Mouse (Mus musculus) CD4-positive, CD25-positive, alpha-beta regulatory T cell, adult 2 months (primary cell): ENCODE results near the gene Fscn2.
A peak's percentile ranks its signal among the peaks of the same experiment; 100 is the strongest.

Source experiments
- DNase-seq: peaks from one replicate; pipeline ENCODE4 v3.0.0-alpha.2; 2012; ENCODE audit warnings: low read depth, low spot score

Gene Fscn2

GRCm38 (mm10) chr11:120360062-120360461 lies 1.3 kb upstream of the Fscn2 start:
- DNase-seq, result no peak

GRCm38 (mm10) chr11:120360755-120361154 lies 579 bp upstream of the Fscn2 start:
- no peak for DNase-seq

- DNase-seq, result no peak
These were observed 1.6 kb downstream of the Fscn2 start for GRCm38 (mm10) chr11:120362891-120363290.

GRCm38 (mm10) chr11:120366443-120367027 lies 5.2 kb downstream of the Fscn2 start:
- no peak for DNase-seq

GRCm38 (mm10) chr11:120369656-120370055 lies 8.3 kb downstream of the Fscn2 start:
- peak; percentile 81 for DNase-seq

GRCm38 (mm10) chr11:120373025-120373424 lies 11.7 kb downstream of the Fscn2 start:
- DNase-seq, result no peak

GRCm38 (mm10) chr11:120373820-120374586 lies 12.7 kb downstream of the Fscn2 start:
- no peak for DNase-seq

- no peak for DNase-seq
These were observed 14.0 kb downstream of the Fscn2 start for GRCm38 (mm10) chr11:120375324-120375723.

- DNase-seq, result no peak
These were observed 15.2 kb downstream of the Fscn2 start for GRCm38 (mm10) chr11:120376302-120377160.

GRCm38 (mm10) chr11:120377337-120377736 lies 16.0 kb downstream of the Fscn2 start:
- DNase-seq, result no peak

- DNase-seq, result no peak
These were observed 16.8 kb downstream of the Fscn2 start for GRCm38 (mm10) chr11:120378031-120378610.

GRCm38 (mm10) chr11:120378611-120379540 lies 17.5 kb downstream of the Fscn2 start, which contains the start of gene Faap100:
Faap100 (minus strand) TSS chr11:120378764.
- peak; percentile 96 for DNase-seq

GRCm38 (mm10) chr11:120380271-120380670 lies 18.9 kb downstream of the Fscn2 start:
- DNase-seq, result no peak

GRCm38 (mm10) chr11:120381157-120381556 lies 19.8 kb downstream of the Fscn2 start:
- no peak for DNase-seq

- DNase-seq, result no peak
These were observed 21.2 kb downstream of the Fscn2 start for GRCm38 (mm10) chr11:120382509-120382908.

- no peak for DNase-seq
These were observed 25.3 kb downstream of the Fscn2 start for GRCm38 (mm10) chr11:120386632-120387031.

GRCm38 (mm10) chr11:120387157-120387556 lies 25.8 kb downstream of the Fscn2 start:
- DNase-seq, result no peak

GRCm38 (mm10) chr11:120388580-120388979 lies 27.2 kb downstream of the Fscn2 start:
- DNase-seq, result no peak

- no peak for DNase-seq
These were observed 34.3 kb downstream of the Fscn2 start for GRCm38 (mm10) chr11:120395661-120396060.

- DNase-seq, result no peak
These were observed 36.3 kb downstream of the Fscn2 start for GRCm38 (mm10) chr11:120397602-120398001.

GRCm38 (mm10) chr11:120399319-120399718 lies 38.0 kb downstream of the Fscn2 start:
- DNase-seq, result no peak
